Mouse (Mus musculus) CH12.LX (cell line): ENCODE measurements around the gene Galnt14.

Experiments
- BHLHE40 ChIP-seq: IDR thresholded peaks from 2 replicates; pipeline ENCODE4 v1.6.1; 2011; ENCODE audit warnings: mild to moderate bottlenecking, low read depth, low read length, improper control_type of control experiment
- CTCF ChIP-seq, 2 experiments: IDR thresholded peaks in 1 of 2; conservative IDR thresholded peaks in 1 of 2; 2 replicates each; pipeline ENCODE4 v1.5.1; 2011 to 2012; ENCODE audit warnings: low read depth in 2 of 2, low read length in 2 of 2, improper control_type of control experiment in 1 of 2, inconsistent platforms in 1 of 2, mild to moderate bottlenecking in 1 of 2, moderate library complexity in 1 of 2
- ELF1 ChIP-seq: IDR thresholded peaks from 2 replicates; pipeline ENCODE4 v1.6.1; 2014; ENCODE audit warnings: low read depth, mild to moderate bottlenecking, inconsistent platforms, low read length, improper control_type of control experiment
- GABPA ChIP-seq: IDR thresholded peaks from 2 replicates; pipeline ENCODE4 v1.6.1; 2012; ENCODE audit warnings: low read depth, low read length, improper control_type of control experiment, inconsistent platforms; ENCODE audit not compliant: insufficient replicate concordance
- JUND ChIP-seq: conservative IDR thresholded peaks from 2 replicates; pipeline ENCODE4 v1.6.1; 2011; ENCODE audit warnings: low read depth, low read length, improper control_type of control experiment
- MAX ChIP-seq: IDR thresholded peaks from 2 replicates; pipeline ENCODE4 v1.6.1; 2011; ENCODE audit warnings: low read length, improper control_type of control experiment
- MEF2A ChIP-seq: IDR thresholded peaks from 2 replicates; pipeline ENCODE4 v1.6.1; 2014; ENCODE audit warnings: low read depth, mild to moderate bottlenecking, inconsistent platforms, low read length, improper control_type of control experiment, borderline replicate concordance
- NRF1 ChIP-seq: IDR thresholded peaks from 2 replicates; pipeline ENCODE4 v1.6.1; 2014; ENCODE audit warnings: low read depth, mild to moderate bottlenecking, inconsistent platforms, low read length, improper control_type of control experiment, moderate library complexity
- POLR2A ChIP-seq: IDR thresholded peaks from 2 replicates; pipeline ENCODE4 v1.6.1; 2011; ENCODE audit warnings: low read depth, mild to moderate bottlenecking, improper control_type of control experiment, low read length
- RCOR1 ChIP-seq: conservative IDR thresholded peaks from 2 replicates; pipeline ENCODE4 v1.6.1; 2012; ENCODE audit warnings: low read depth, mild to moderate bottlenecking, inconsistent platforms, low read length, improper control_type of control experiment
- ZC3H11A ChIP-seq: IDR thresholded peaks from 2 replicates; pipeline ENCODE4 v1.6.1; 2012; ENCODE audit warnings: low read depth, mild to moderate bottlenecking, inconsistent platforms, low read length, improper control_type of control experiment

DNA sequence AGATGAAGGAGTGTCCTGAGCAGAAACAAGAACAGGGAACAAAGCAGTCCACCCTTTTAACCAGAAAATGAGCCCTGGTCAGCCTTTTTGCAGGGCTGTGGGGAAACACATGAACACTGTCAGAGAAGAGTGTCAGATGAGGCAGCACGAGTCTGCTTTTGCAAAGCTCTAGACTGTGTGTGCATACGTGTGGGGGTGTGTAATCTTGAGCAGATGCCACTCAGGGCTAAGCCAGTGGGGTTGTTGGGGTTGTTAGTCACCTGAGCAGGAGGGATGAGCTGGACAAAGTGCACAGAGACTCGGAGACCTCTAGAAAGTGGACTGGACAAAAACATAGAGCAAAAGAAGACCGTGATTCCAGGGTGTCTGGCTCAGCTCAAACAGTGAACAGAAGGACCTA is 150.8 kb downstream of the Galnt14 start:
- no peak for TF ChIP-seq ELF1
- no peak for TF ChIP-seq POLR2A
- no peak for TF ChIP-seq CTCF (conservative IDR thresholded peaks at IDR 0.05 in 1 of 2, IDR thresholded peaks at IDR 0.05 in 1 of 2; ENCODE audit: low read depth in 2 of 2, low read length in 2 of 2)
- no peak for TF ChIP-seq NRF1
- TF ChIP-seq ZC3H11A, result no peak
- no peak for TF ChIP-seq MAX
- no peak for TF ChIP-seq RCOR1
- TF ChIP-seq JUND, result no peak
- no peak for TF ChIP-seq MEF2A
- no peak for TF ChIP-seq GABPA
- no peak for TF ChIP-seq BHLHE40
